Mouse (Mus musculus): Measurements from ENCODE around the gene Gm15517.

DNA sequence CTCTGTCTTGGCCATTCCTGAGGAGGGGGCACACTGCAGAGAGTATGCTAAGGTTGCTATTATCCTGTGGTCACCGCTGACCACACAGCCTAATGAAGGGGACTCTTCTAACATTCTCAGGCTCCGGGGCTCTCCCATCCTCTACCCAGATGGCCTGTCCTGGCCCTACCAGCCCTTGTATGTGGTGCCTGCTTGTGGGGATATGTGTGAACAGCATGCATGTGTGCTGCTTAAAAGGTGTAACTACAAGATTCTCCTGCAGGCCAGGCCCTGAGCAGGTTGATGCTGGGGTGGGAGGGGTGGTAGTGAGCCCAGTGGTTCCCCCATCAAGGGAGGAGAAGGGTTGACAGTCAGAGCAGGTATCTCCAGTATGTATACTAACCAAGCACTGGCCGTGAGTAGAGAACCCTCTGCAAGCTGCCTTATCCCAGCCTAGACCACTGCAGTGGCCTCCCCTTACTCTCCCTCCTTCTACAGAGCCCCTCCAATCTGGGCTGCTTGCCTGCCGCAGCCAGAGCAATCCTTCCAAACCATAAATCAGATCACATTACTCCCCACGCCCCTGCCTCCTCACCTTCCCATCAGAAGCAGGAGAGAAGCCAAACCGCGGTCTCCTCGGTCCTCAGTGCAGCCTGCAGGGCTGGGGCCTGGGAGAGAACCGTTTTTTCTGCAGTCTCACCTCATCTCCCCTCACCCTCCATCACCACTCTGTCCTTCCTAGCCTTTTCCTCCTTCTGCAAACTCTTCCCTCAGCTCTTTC, 46.2 kb downstream of the Gm15517 start:
- no peak for TF ChIP-seq POLR2A (IDR thresholded peaks at IDR 0.05; ENCODE audit: borderline replicate concordance, insufficient read depth, low read length)
- TF ChIP-seq CTCF (IDR thresholded peaks at IDR 0.05; ENCODE audit: borderline replicate concordance, insufficient read depth, low read depth, low read length): no peak

Data from cerebellum, adult 2 months (tissue).